Mouse (Mus musculus) small intestine, adult 2 months (tissue): Measurements from ENCODE around the gene 1810009A15Rik.

ENCODE experiments used
- CTCF ChIP-seq: fragments of 200-500 bp; IDR thresholded peaks from 2 replicates; pipeline ENCODE4 v1.5.1; 2012; ENCODE audit warnings: low read depth, mild to moderate bottlenecking, control low read depth, inconsistent platforms, low read length, moderate library complexity, mixed read lengths; ENCODE audit not compliant: insufficient replicate concordance, insufficient read length; ENCODE audit errors: extremely low read depth
- POLR2A ChIP-seq: fragments of 200-500 bp; IDR thresholded peaks from 2 replicates; pipeline ENCODE4 v1.6.1; 2012; ENCODE audit warnings: low read depth, mild to moderate bottlenecking, control low read depth, inconsistent platforms, low read length, moderate library complexity

- TF ChIP-seq CTCF, result no peak
- TF ChIP-seq POLR2A, result no peak
Observed at GRCm38 (mm10) chr19:8926766-8927165, 38.1 kb downstream of the 1810009A15Rik start.
